Mouse (Mus musculus): ENCODE measurements around the gene Vmn1r197. TPM values are rescaled to one million over a fixed set of nuclear protein-coding genes. Genes with fewer than 3 reads are reported as not detected.
"Not testable (repeated sequence)": the region's sequence is repeated elsewhere in the genome, so short reads cannot be mapped to it uniquely, and the experiment has no call there.

The Vmn1r197 gene
- polyA plus RNA-seq (2015; fragmentation: Nextera tagmentation; extraction: Ambion mirVana), result not detected in 2 replicates

DNA sequence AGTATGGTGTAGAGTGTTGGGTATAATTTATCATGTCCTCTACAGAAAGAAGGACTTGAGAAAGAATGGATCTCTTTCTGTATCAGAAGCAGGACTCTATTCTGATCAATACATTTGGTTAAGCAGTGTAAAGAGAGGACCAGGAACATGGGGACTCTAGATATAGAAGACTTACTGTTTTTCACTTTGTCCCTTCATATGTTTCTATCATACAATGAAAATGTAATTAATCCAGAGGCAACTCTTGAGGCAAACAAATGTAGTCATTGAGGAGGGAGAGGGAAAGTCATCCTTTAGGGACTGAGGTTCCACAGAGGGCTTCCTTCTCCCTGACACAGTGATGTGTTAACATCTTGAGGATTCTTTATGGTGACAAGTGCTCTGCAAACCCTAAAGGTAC lies at the start of gene Vmn1r197:
Gene Vmn1r197 (plus strand): TSS at position 301 of the 400 bp plus-strand sequence.
- no peak for DNase-seq (ENCODE audit: low spot score)

- DNase-seq (ENCODE audit: low spot score), result no peak
These were observed 39.8 kb upstream of the Vmn1r197 start for GRCm38 (mm10) chr13:22284578-22284977.

GRCm38 (mm10) chr13:22289620-22290019 lies 34.8 kb upstream of the Vmn1r197 start, which contains the start of gene Vmn1r196:
Vmn1r196 (plus strand) TSS chr13:22289920.
- no peak for DNase-seq (ENCODE audit: low spot score)

DNA sequence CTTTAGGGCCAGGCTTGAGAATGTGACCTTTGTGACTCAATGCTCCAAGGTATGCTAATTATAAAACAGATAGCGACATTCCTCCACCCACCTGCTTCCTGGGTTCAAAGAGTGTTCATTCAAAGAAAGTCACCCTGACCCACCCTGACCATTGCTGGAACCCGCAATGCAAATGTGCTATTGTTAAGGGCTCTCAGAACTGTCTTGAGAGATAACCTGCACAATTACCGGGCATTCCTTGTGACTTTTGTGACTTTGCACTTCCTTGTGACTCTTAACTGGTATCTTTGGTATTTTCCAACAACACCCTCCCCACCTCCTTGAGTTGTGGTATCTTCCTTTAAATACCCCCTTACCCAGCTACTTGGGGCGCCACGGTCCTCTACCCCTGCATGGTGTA lies 16.3 kb upstream of the Vmn1r197 start:
- DNase-seq (ENCODE audit: low spot score), result not testable (repeated sequence)

DNA sequence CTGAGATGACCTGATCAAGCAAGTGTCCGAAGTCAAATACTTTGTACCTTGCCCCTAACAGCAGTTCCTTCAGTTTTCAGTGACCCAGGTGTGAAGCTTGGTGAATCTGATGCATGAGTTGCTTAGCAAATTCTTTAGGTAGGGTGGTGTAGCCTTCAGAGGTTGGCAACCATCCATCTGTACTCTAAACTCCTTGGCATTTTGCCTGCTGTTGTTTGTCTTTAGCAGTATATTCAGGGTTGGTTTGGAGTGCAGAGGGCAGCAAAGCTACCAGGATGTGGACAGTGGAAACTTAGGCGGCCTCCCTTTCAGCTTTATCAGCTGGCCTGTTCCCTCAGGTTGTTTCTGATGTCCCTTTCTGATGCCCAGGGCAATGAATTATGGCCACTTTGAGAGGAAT lies 9.0 kb upstream of the Vmn1r197 start:
- no peak for DNase-seq (ENCODE audit: low spot score)

GRCm38 (mm10) chr13:22317366-22317765 lies 7.0 kb upstream of the Vmn1r197 start:
- no peak for DNase-seq (ENCODE audit: low spot score)

- DNase-seq (ENCODE audit: low spot score), result no peak
These were observed 4.3 kb upstream of the Vmn1r197 start for GRCm38 (mm10) chr13:22320091-22320490.

DNA sequence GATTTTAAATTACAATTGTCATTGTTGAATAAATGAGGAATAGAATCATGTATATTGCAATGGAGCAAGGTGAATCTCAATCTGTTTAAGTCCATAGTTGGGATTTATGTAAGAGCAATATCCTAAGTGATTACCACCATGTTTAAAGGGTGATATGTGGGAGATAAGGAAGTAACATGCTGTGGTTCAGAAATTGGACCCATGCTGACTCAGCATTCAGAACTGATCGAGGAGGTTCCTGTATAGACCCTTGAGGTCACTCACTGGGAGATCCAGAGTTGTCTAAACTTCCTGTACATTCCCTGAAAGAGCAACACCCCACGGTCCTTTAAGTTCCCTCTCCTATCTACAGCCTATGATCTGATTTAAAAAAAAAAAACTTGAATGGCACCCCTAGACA lies 8.9 kb downstream of the Vmn1r197 start:
- DNase-seq (ENCODE audit: low spot score), result no peak

- no peak for DNase-seq (ENCODE audit: low spot score)
These were observed 11.2 kb downstream of the Vmn1r197 start for GRCm38 (mm10) chr13:22335565-22335964.

DNA sequence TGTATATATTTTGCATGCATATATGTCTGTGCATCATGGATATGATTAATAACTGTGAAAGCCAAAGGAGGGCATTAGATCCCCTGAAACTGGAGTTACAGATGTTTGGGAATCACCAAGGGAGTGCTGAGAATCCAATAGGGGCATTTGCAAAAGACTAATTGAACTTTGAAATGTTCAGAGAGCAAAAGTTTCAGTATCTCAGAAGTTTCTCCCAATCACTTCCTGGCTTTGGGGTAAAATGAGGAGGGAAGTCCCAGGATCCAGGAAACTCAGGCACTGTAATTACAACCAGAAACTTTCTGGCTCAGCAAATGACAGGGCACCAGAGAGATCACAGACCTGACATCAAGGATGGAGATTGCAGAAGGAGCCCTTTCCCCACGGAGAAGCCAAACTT lies 25.7 kb downstream of the Vmn1r197 start, which contains the start of gene Vmn1r198:
Gene Vmn1r198 (plus strand): TSS at position 301 of the 400 bp plus-strand sequence.
- no peak for DNase-seq (ENCODE audit: low spot score)

GRCm38 (mm10) chr13:22350813-22351212 lies 26.4 kb downstream of the Vmn1r197 start:
- no peak for DNase-seq (ENCODE audit: low spot score)

DNA sequence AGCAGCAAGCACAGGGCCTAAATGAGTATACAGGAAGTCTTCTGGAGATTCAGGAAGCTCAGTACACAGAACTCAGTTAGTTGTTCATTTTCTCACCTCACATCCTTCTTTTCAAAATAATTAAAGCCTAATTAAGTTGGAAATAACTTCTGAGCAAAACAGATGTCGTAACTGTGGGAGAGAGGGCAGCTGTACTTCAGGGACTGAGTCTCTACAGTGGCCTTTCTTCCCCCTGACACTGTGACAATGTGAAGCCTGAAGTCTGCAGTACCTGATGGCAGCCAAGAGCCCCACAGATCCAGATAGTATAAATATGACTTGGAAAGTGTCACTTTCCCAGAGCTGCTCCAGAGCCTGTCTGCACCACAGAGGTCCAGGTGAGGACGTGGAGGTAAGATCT lies 55.1 kb downstream of the Vmn1r197 start, which contains the start of gene Vmn1r199:
Gene Vmn1r199 (plus strand): TSS at position 301 of the 400 bp plus-strand sequence.
- DNase-seq (ENCODE audit: low spot score), result no peak

DNA sequence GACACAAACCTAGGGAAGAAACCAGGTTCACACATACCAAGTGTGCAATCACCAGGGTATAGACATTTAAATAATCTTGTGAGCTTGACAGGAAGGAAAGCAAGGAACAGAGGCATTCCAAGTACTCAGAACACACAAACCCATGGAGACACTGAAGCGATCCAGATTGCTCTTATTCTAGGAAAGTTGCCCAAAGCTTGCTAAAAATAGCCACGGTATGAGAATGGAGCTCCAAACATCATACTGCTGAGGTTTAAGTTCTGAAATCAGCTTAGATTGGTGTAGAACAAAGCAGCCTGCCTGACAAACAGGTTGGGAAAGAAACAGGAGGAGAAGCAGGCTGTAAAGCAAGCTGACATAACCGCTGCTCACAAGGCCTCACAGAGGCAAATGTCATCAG lies 56.7 kb downstream of the Vmn1r197 start:
- not testable (repeated sequence) for DNase-seq (ENCODE audit: low spot score)

Other genes with a start within 250 kb of the Vmn1r197 start
- gene Vmn1r188, start 240.1 kb upstream of the Vmn1r197 start, polyA plus RNA-seq (2015; fragmentation: Nextera tagmentation; extraction: Ambion mirVana), result not detected in 2 replicates
- gene Vmn1r189, start 218.8 kb upstream of the Vmn1r197 start, polyA plus RNA-seq (2015; fragmentation: Nextera tagmentation; extraction: Ambion mirVana), result not detected in 2 replicates
- gene Vmn1r191, start 140.6 kb upstream of the Vmn1r197 start, polyA plus RNA-seq (2015; fragmentation: Nextera tagmentation; extraction: Ambion mirVana), result not detected in 2 replicates
- gene Vmn1r192, start 133.4 kb upstream of the Vmn1r197 start, polyA plus RNA-seq (2015; fragmentation: Nextera tagmentation; extraction: Ambion mirVana), result not detected in 2 replicates
- not detected in 2 replicates for gene Vmn1r193, start 101.4 kb upstream of the Vmn1r197 start, polyA plus RNA-seq (2015; fragmentation: Nextera tagmentation; extraction: Ambion mirVana)
- gene Vmn1r194, start 80.4 kb upstream of the Vmn1r197 start, polyA plus RNA-seq (2015; fragmentation: Nextera tagmentation; extraction: Ambion mirVana), result not detected in 2 replicates
- not detected in 2 replicates for gene Vmn1r195, start 54.1 kb upstream of the Vmn1r197 start, polyA plus RNA-seq (2015; fragmentation: Nextera tagmentation; extraction: Ambion mirVana)
- not detected in 2 replicates for gene Vmn1r196, start 34.7 kb upstream of the Vmn1r197 start, polyA plus RNA-seq (2015; fragmentation: Nextera tagmentation; extraction: Ambion mirVana)
- not detected in 2 replicates for gene Vmn1r198, start 25.8 kb downstream of the Vmn1r197 start, polyA plus RNA-seq (2015; fragmentation: Nextera tagmentation; extraction: Ambion mirVana)
- gene Vmn1r199, start 55.2 kb downstream of the Vmn1r197 start, polyA plus RNA-seq (2015; fragmentation: Nextera tagmentation; extraction: Ambion mirVana), result not detected in 2 replicates
- gene Vmn1r200, start 65.8 kb downstream of the Vmn1r197 start, polyA plus RNA-seq (2015; fragmentation: Nextera tagmentation; extraction: Ambion mirVana), result not detected in 2 replicates
- not detected in 2 replicates for gene Vmn1r201, start 147.3 kb downstream of the Vmn1r197 start, polyA plus RNA-seq (2015; fragmentation: Nextera tagmentation; extraction: Ambion mirVana)
- 0.03 TPM in 1 of 2 replicates, not detected in the other for gene Vmn1r202, start 180.8 kb downstream of the Vmn1r197 start, polyA plus RNA-seq (2015; fragmentation: Nextera tagmentation; extraction: Ambion mirVana)
- not detected in 2 replicates for gene Vmn1r203, start 193.5 kb downstream of the Vmn1r197 start, polyA plus RNA-seq (2015; fragmentation: Nextera tagmentation; extraction: Ambion mirVana)
- not detected in 2 replicates for gene Vmn1r204, start 228.6 kb downstream of the Vmn1r197 start, polyA plus RNA-seq (2015; fragmentation: Nextera tagmentation; extraction: Ambion mirVana)

All from thymus, postnatal 0 days (tissue).